Mouse (Mus musculus) left cerebral cortex, adult 9 months (tissue): ENCODE data around the gene Capn2.

Source experiments
- DNase-seq, 2 experiments: peaks; one replicate each; pipeline ENCODE4 v3.0.0; 2022; ENCODE audit warnings: low spot score in 2 of 2

Capn2 gene

GRCm38 (mm10) chr1:182461261-182461660 is 56.1 kb downstream of the Capn2 start:
- DNase-seq = no peak

GRCm38 (mm10) chr1:182460291-182461244 is 56.8 kb downstream of the Capn2 start:
- no peak for DNase-seq

GRCm38 (mm10) chr1:182459436-182459835 is 58.0 kb downstream of the Capn2 start:
- no peak for DNase-seq

- DNase-seq = no peak
Observed at GRCm38 (mm10) chr1:182458556-182458955, 58.9 kb downstream of the Capn2 start.

GRCm38 (mm10) chr1:182455080-182455479 is 62.3 kb downstream of the Capn2 start:
- no peak for DNase-seq

- no peak for DNase-seq
Observed at GRCm38 (mm10) chr1:182452473-182452872, 64.9 kb downstream of the Capn2 start.

- DNase-seq = no peak
Observed at GRCm38 (mm10) chr1:182448276-182449035, 69.0 kb downstream of the Capn2 start.

- DNase-seq = no peak
Observed at GRCm38 (mm10) chr1:182444116-182444515, 73.3 kb downstream of the Capn2 start.

- peak in 1 of 2 experiments; percentile 34 for DNase-seq
Observed at GRCm38 (mm10) chr1:182441791-182442473, 75.5 kb downstream of the Capn2 start.

GRCm38 (mm10) chr1:182439546-182440222 is 77.7 kb downstream of the Capn2 start:
- no peak for DNase-seq

- DNase-seq = no peak
Observed at GRCm38 (mm10) chr1:182436746-182437145, 80.7 kb downstream of the Capn2 start.

GRCm38 (mm10) chr1:182432059-182432458 is 85.3 kb downstream of the Capn2 start:
- DNase-seq = no peak

- no peak for DNase-seq
Observed at GRCm38 (mm10) chr1:182430676-182431075, 86.7 kb downstream of the Capn2 start.

GRCm38 (mm10) chr1:182429826-182430225 is 87.6 kb downstream of the Capn2 start:
- DNase-seq = no peak

GRCm38 (mm10) chr1:182427426-182427825 is 90.0 kb downstream of the Capn2 start:
- DNase-seq = no peak

- no peak for DNase-seq
Observed at GRCm38 (mm10) chr1:182426444-182426843, 91.0 kb downstream of the Capn2 start.

GRCm38 (mm10) chr1:182425176-182425575 is 92.2 kb downstream of the Capn2 start:
- no peak for DNase-seq

- no peak for DNase-seq
Observed at GRCm38 (mm10) chr1:182424274-182424673, 93.1 kb downstream of the Capn2 start.

GRCm38 (mm10) chr1:182419481-182419880 is 97.9 kb downstream of the Capn2 start:
- no peak for DNase-seq
